Comparison of ENCODE assay signal across 22 mouse cellular contexts in the genomic region with DNA sequence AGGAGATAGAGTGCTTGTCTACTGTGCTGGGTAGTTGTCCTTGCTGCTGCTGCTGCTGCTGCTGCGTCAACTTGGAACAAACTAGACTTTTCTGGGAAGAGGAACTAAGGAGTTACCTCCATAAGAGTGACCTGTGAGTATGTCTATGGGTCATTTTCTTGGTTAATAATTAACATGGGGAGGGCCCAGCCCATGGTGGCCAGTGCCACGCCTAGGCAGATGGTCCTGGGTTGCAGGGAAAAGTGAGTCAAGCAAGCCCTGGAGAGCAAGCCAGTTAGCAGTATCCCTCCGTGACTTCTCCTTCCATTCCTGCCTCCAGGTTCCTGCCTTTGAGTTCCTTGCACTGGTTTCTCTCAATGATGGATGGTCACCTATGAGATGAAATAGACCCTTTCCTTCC.
"Had no signal": no experiment of that assay in that cellular context is flagged by ENCODE, and none has a peak within 500 bp of the region (broad histone marks: within the 10 kb centered on the region; RNA-seq: fewer than 3 reads in every experiment).

No protein-coding gene starts in this region.

- H3K4me3 ChIP-seq: gastrocnemius, adult 2 months; heart, adult 2 months; heart, embryonic 12.5 days; layer of hippocampus, adult 2 months; left cerebral cortex, adult 2 months; limb, embryonic 10.5 days; limb, embryonic 12.5 days had no signal

- H3K36me3 ChIP-seq: heart, embryonic 12.5 days; limb, embryonic 10.5 days; limb, embryonic 12.5 days had no signal

- H3K27ac ChIP-seq: gastrocnemius, adult 2 months; heart, adult 2 months; hindbrain, embryonic 14.5 days; layer of hippocampus, adult 2 months; left cerebral cortex, adult 2 months; limb, embryonic 10.5 days; limb, embryonic 12.5 days had no signal

- H3K4me2 ChIP-seq: heart, embryonic 12.5 days; hindbrain, embryonic 14.5 days; limb, embryonic 12.5 days; liver, embryonic 11.5 days had no signal

- H3K4me1 ChIP-seq: heart, embryonic 12.5 days had no signal

- H3K9ac ChIP-seq: heart, embryonic 12.5 days; hindbrain, embryonic 14.5 days; limb, embryonic 12.5 days had no signal

- H3K27me3 ChIP-seq: heart, embryonic 12.5 days; limb, embryonic 12.5 days had no signal

- H3K9me3 ChIP-seq: heart, embryonic 12.5 days; limb, embryonic 10.5 days; limb, embryonic 12.5 days had no signal

- DNase-seq: gastrocnemius, adult 2 months; gastrocnemius, postnatal 10 days; gastrocnemius, postnatal 25 days; heart, adult 2 months; heart, postnatal 10 days; heart, postnatal 4 days; kidney, adult 18-20 months; kidney, adult 8-10 months; kidney, postnatal 10 days; kidney, postnatal 25 days; kidney, postnatal 4 days; liver had no signal

- ATAC-seq: forebrain, embryonic 16.5 days; hindbrain, embryonic 16.5 days; inflammation-experienced regulatory T-cells, adult 6 months had no signal
